Mouse (Mus musculus) forelimb bud, embryonic 11.5 days (tissue): ENCODE results near the gene 9130230L23Rik.
"Not testable (repeated sequence)": the region's sequence is repeated elsewhere in the genome, so short reads cannot be mapped to it uniquely, and the experiment has no call there.

ENCODE experiments used
- DNase-seq: peaks from one replicate; pipeline ENCODE4 v3.0.0-alpha.2; 2012; ENCODE audit warnings: low read depth, low spot score

9130230L23Rik gene

DNA sequence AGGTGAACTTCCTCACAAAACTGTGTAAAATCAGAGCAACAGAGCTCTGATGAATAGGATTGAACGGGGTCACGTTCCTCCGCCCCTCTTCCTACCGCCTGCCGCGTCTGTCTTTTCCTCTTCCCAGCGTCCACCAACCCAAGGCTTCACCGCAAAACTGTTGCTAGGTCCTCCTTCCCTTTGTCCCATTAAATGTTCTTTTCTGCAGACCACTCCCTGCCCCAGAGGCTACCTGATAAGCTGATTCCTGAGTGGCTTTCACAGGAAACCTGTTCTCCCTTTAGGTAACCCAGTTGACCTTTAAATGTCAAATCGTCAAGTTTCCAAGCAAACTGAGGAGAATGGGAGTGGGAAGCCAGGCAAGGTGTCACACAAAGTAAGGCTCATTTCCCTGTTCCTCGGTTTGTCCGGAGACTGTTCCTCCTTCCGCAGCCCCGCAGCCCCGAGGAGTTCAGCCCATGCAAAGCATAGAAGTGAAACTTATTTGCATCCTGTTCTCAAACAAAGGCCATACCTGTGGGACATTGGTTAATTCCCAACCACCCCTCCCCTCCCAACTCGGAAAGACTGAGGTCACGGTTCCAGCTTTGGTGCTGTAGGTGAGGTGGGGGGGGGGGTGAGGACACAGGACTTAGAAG, 1.1 kb upstream of the 9130230L23Rik start:
- no peak for DNase-seq

DNA sequence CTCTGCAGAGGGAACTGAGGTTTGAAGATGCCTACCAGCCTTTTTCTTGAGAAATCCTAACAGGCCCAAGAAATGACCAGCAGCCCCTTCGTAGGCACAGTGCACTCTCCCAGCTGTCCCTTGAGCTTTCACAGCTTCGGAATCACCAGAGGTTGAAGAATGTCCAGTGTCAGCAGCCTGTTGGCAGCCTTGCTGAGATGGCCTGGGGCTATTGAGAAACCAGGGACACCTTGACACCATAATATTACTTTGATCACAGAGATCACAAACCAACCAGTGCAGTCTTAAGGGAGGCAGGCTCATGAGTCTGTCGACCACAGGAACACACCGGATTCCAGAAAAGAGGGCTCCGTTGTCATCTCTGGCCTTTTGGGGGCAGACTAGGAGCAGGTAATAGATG, 2.9 kb downstream of the 9130230L23Rik start:
- DNase-seq: no peak

DNA sequence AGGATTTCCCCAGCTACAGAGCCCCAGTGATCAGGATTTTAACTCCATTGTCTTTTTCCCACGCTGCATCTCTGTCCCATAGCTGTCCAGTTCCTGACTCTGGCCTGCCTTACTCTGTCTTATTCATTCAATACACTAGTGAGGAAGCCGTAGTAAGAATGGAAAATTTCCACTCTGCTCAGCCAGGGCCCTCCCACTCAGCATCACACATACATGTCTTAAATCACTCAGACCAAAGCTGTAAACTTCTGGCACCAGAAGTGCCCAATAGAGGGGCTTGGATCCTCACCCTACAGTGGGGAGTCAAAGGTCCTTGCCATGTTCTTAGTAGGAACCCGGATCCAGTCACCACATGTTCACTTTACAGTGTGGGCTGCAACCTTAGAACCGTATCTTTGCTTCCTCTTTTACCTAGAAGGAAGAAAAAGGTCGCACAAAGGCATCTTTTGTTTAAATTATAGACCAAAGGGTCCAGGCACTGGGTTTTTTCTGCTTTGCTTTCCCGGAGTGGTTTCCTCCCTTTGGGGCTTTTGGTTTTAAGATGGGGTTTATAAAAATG, 3.4 kb downstream of the 9130230L23Rik start:
- DNase-seq: peak; percentile 24

DNA sequence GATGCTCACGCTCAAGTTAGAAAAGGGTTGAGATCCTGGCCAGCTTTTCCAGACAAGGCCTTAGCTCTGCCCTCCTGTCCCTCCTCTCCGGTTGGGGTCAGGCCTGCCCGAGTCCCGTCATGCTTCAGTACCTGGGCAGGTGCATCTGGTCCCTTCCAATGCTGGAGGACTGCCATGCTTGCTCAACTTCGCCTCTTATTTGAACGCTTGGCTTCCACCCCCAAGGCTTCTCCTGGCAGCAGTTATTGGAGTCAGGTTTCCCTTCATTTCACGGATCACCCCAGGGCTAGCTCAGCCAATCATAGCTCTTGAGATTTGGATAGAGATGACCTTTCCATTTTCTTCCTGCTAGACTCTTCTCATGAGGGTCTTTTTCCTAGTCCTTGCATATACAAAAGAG, 4.0 kb downstream of the 9130230L23Rik start:
- no peak for DNase-seq

DNA sequence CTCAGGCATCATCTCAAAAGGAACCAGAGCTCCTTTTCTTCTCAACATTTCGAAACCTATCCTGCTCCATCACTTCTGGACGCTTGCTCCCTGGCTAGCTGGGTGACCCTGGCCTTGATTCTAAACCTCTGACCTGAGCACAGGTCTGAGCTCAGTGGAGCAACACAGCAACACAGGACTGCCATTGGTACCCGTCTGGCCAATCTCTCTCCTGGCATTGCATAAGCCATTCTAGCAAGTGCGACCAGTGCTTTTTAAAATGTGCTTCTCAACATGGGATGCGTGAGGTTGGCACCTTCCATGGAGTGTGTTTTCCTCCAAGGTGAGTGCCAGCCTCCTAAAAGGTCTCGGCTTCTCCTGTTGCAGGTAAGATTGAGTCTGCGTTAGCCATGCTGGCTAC, 5.0 kb downstream of the 9130230L23Rik start:
- DNase-seq: no peak

DNA sequence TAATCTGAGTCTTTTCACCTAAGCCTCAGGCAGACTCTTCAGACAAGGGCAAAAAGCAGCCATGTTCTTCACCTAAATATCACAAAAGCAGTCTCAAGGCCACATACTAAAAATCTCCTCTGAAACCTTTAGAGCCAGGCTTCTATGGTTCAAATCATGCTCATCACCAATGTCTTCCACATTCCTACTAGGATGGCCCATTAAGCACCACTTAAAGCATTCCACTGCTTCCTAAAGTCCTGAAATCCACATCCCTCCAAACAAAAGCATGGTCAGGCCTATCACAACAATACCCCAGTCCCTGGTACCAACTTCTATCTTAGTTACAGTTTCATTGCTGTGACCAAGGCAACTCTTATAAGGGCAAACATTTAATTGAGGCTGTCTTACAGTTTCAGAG, 6.3 kb downstream of the 9130230L23Rik start:
- DNase-seq: no peak

DNA sequence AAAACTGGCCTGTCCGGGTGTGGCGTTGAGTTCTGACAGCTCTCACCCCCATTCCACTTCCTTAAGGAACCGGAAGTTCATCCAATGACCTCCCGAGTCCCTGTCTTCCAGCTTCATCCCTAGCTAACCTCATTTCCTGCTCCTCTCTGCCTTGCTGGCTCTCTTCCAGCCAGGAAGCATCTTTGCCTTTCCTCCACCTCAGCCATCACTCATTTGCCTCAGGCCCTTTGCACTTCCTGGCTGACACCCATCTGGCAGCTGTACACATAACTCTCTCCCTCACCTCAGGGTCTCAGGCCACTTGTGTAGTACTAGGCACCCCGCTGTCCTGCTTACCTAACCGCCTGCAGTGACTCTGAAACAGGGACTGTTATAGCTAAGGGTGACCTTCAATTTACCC, 9.4 kb downstream of the 9130230L23Rik start:
- DNase-seq: no peak

DNA sequence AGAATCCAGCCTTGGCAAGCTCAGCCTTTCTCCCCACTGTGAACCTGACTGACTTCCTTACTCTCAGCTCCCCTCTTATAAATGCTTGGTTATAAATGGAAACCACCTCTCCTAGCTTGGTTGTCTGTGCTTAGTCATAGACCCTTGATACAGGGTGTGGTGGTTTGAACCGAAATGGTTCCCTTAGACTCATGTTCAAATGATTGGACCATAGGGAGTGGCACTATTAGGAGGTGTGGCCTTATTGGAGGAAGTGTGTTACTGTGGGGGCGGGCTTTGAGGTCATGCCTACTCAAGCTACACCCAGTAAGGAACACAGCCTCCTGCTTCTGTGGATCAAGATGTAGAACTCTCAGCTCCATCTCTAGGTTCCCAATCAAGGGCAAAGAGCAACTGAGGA, 12.9 kb downstream of the 9130230L23Rik start:
- no peak for DNase-seq

DNA sequence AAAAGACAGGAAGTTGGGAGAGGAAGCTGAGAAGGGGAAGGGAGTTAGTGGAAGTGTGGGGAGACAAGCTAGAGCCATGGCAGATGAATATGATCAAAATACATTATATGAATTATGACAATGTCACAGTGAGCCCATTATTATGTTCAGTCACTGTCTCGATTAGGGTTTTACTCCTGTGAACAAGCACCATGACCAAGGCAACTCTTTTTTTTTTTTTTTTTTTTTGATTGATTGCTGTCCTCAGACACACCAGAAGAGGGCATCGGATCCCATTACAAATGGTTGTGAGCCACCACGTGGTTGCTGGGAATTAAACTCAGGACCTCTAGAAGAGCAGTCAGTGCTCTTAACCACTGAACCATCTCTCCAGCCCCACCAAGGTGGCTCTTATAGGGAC, 17.1 kb downstream of the 9130230L23Rik start:
- not testable (repeated sequence) for DNase-seq

DNA sequence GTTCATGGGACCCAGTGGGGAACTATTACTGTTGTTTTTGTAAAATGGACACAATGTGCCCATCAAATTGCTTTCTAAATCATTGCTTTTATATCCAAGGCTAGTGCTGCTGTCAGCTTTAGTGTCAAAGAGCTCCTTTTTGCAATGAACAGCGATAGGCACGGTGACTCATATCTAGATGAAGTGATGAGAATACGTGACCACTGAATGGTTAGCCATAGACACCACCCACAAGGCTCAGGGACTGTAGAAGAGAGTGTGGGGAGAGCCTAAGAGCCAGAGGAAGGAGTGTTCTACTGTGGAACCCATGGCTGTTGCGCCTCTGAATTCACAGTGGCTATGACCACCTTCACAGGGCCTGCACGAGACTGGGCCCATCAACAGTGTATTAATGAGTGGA, 17.7 kb downstream of the 9130230L23Rik start:
- no peak for DNase-seq

DNA sequence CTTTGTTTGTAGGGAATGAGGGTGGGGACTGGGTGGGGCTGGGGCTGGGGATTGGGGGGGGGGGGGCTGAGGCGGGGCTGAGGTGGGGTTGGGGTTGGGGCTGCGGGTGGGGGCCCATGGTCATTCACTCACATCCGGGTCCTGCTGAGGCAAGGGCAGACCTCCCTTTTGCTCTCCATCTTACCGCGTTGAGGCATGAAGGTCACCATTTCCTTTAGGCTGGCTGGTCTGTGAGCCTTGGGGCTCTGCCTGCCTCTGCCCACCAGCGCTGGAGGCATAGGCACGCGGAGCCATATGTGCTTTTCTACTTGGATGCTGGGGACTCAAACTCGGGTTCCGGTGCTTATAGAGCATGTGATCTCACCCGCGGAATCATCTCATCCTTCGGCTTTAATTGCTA, 28.4 kb downstream of the 9130230L23Rik start:
- no peak for DNase-seq

DNA sequence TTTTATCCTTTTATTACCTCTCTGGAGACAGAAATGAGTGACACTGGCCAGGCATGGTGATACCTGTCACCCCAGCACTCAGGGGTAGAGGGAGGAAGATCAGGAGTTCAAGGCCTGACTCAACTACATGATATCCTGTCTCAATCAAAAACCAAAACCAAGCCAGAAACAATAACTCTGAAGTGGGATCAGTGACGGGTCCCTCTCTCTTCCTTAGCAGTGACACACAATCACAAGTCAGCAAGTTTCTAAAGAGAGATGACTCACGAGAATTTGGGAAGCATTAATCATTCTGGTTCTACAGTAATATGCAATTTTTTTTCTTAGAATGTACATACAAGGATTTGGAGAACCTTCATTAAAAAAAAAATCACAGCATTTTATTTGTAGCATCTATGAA, 30.9 kb downstream of the 9130230L23Rik start:
- DNase-seq: no peak

DNA sequence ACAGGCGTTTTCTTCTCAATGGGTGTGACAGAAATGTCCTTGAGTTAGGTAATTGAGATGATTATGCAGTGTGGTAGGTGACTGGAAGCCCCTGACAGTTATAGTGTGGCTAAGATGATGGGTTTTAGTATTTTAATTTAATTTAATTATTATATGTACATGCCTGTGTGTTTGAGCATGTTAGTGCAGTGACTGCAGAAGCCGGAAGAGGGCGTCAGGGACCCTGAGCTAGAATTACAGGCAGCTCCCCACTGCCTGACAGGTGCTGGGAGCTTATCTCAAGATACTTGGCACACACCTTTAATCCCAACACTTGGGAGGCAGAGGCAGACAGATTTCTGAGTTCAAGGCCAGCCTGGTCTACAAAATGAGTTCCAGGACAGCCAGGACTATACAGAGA, 36.1 kb downstream of the 9130230L23Rik start:
- DNase-seq: no peak

DNA sequence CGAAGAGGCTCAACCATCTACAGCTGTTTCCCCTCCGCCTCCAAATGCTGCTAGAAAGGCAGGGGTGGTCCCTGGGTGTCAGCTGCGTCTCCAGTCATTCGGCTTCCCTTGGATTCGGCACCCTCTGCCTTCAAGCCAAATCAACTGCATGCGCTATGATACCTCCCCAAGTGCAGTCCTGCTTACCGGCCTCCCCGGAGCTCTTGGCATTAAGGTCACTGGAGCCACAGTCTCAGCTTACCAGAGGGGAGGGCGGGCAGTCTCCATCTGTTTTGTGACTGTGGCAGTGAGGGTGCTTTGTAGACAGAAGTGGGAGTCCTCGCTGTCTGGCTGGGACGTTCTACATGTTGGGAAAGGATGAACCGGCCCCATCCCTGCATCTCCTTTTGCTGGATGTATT, 37.0 kb downstream of the 9130230L23Rik start:
- no peak for DNase-seq

DNA sequence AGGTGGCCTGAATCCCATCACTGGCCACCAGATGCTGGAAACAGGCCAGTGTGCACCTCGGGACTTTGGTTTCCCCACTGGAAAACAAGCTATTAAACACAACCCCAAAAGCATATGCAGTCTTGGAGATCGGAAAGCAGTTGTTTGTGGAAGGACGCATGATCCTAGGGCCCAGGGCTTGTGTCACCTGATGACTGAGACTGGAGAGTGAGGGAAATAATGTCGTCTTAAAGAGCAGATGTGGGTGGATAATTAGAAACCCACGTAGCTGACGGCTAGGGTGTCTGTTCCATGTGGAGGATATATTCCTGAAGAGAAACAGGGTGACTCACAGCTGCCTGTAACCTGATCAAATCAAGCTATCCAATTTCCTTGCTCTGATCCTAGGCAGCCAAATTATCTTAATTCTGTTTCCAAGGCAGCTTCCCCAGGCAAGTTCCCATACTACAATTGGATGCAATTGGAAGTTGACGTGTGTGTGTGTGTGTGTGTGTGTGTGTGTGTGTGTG, 38.3 kb downstream of the 9130230L23Rik start:
- DNase-seq: no peak

DNA sequence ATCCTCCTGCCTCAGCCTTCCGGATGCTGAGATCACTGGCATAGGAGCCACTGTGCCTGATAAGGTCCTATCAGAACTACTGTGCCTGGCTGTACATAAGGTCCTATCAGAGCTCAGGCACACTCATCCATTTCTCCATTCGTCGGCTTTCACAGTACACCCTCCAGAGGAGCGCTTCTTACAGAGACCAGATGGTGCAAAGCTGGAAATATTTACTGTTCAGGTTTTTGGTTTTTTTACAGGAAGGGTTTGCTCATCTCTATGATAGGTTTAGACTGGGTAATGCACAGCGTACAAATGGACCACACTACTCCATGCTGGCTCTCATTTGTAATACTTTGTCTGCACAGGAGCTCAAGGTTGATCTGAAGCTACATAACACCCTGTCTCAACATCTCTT, 40.8 kb downstream of the 9130230L23Rik start:
- DNase-seq: no peak

DNA sequence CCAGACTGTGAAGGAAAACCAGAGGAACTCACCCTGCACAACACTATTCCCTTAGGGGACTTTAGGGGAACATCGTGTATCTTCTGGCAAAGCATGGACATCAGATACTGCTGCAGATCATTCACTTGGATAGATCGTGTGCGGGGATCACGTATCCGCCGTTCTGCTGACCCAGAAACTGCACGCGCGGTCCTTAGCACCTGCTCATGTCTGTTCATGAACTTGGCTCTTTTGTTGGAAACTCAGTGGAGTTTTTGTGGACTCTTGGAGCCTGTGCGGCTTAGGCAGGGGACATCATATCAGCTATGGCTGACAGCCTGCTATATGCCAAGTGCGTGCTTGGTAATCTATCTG, 43.5 kb downstream of the 9130230L23Rik start:
- DNase-seq: no peak

DNA sequence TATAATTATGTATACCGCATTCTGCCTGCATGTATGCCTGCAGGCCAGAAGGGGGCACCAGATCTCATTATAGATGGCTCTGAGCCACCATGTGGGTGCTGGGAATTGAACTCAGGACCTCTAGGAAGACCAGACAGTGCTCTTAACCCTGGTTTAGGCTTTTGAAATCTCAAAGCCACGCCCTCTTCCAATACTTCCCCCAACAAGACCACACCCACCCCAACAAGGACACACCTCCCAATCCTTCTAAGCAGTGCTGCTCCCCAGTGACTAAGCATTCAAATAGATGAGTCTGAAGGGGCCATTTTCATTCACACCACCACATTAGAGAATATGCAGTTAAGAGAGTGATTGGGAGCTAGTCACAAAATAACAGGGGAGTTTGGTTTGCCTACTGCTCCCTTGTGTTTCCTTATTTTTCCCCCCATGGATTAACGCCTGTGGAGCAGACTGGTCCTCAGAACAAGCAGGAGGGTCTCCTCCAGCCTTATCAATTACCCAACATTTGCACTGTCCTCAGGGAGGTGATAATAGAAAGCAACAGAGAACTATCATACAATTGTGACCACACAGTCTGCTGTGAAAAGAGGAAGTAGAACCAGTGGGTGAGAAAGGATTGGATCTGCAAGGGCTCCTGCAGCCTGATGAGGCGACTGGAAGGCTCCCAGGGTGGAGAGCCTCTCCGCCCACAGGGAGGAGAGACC, 44.0 kb downstream of the 9130230L23Rik start:
- no peak for DNase-seq

DNA sequence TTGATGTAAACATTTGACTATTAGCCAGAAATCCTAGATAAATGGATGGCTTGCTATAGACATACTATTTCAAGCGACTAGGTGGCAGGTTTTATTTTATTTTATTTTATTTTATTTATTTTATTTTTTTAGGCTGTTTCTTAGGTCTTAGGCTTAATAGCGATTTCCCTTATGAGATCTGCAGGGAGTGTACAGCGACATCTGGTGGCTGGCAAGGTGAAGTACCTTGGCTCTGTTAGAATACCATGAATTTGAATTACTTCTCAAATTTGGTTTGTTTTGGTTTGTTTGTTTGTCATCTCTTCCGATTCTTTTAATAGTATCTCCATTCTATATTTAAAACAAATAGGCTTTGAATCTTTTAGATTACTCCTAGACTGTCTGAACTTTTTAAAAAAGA, 45.5 kb downstream of the 9130230L23Rik start:
- peak; percentile 55 for DNase-seq

DNA sequence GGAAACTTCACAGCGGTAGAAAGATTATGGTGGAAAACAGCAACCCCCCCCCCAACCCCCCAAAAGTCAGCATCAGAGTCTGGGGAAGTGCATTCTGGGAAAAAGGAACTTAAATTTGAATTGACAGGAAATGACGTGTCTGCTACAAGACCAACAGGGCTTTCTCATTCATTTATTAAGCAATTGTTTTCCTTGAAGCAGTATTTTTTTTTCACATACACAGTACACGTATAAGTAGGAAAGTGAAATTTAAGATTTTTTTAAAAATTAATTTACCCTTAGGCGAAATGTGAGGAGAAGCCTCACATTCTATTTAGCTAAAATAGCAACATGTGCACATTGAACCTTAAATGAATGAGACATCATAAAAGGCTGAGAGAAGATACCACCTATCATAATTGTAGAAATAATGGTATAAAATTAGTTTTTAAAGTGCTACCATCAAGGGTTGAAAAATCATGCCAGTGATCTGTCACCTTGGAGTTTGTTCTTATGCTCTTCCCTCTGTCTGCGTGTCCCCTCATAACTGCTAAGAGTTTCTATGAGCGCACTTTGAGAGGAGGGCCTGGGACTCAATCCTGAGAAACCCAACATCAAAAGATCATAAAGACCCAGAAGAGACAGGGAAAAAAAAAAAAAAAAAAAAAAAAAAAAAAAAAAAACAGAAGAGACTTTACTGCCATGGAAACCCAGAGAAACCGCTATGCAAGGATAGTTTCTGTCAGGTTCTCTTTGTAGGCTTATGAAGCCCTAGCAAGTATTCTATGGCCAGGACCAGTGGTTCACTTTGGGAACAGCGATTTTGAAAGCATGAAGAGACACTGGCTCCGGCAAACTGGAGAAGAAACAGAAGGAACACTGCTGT, 47.7 kb downstream of the 9130230L23Rik start:
- DNase-seq: no peak

DNA sequence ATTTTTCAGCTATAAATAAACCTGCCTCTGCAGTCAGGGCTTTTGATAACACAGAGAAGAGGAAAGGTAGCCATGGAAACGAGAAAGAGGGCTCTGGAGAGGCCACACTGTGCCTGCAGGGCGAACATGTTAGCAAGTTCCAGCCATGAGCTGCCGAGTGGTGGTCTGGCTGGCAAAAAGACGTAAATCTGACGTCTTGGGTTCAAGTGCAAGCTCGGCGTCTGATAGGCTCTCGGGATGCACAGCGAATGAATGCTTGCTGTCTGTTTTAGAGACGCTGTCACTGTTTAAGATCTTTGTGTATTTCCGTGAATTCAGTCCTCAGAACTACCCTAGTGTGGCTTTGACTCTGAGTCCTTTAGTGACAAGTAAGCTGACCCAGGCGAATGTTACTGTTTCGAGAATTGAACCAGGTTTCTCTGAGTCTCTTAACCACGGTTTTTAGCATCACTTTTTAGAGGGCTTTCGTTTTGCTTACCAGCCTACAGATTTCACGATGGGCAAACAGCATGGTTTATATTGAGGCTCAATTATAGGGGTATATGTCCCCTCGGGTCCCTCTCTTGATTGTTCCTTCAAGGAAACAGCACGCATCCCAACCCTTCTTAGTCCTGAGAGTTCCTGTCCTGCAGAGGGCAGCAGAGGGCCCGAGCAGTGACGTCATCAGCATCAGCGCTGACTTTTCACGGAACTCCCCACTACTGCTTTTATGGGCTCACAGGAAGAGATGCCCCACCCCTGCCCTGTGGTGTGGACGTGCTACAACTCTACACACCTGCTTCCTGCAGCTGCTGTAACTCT, 48.5 kb downstream of the 9130230L23Rik start:
- peak; percentile 88 for DNase-seq
